Mouse (Mus musculus): ENCODE results near the gene Fkbpl. TPM values are rescaled to one million over a fixed set of nuclear protein-coding genes. Genes with fewer than 3 reads are reported as not detected.

The Fkbpl gene
- polyA plus RNA-seq, 1 experiment from 2014 or later = 19.6 TPM

GRCm38 (mm10) chr17:34663558-34663957 lies 19.0 kb downstream of the Fkbpl start:
- H3K4me1 ChIP-seq (replicated peaks) = peaks cover 15% of the 10 kb centered on the region
- H3K36me3 ChIP-seq = no peaks in the 10 kb centered on the region
- WGBS = 54% methylated on average over 1 of the region's 1 CpGs
- no peak overlapping the region for H3K4me3 ChIP-seq
- H3K27me3 ChIP-seq (ENCODE audit: insufficient read depth, poor library complexity, severe bottlenecking) = peaks cover 45% of the 10 kb centered on the region
- H3K9me3 ChIP-seq = no peaks in the 10 kb centered on the region
- no peak for DNase-seq (ENCODE audit: low spot score)
- H3K27ac ChIP-seq = no peak overlapping the region

- Histone ChIP-seq H3K4me3 (no peak overlapping the region), H3K9me3 (no peaks in the 10 kb centered on the region), H3K27ac (no peak overlapping the region), H3K36me3 (no peaks in the 10 kb centered on the region), H3K27me3 (ENCODE audit: insufficient read depth, poor library complexity, severe bottlenecking) (peaks cover 47% of the 10 kb centered on the region), H3K4me1 (replicated peaks) (peaks cover 15% of the 10 kb centered on the region)
- 77% methylated on average over 7 of the region's 7 CpGs for WGBS
- DNase-seq (ENCODE audit: low spot score) = no peak
Measured at GRCm38 (mm10) chr17:34664472-34664871, 19.9 kb downstream of the Fkbpl start.

GRCm38 (mm10) chr17:34670235-34670634 lies 25.7 kb downstream of the Fkbpl start, which contains the start of gene Tnxb:
Gene Tnxb (plus strand): TSS chr17:34670535.
- no peak for DNase-seq (ENCODE audit: low spot score)
- 59% methylated on average over 7 of the region's 7 CpGs for WGBS
- H3K36me3 ChIP-seq = no peaks in the 10 kb centered on the region

GRCm38 (mm10) chr17:34671151-34672066 lies 26.8 kb downstream of the Fkbpl start:
- H3K9me3 ChIP-seq = no peaks in the 10 kb centered on the region
- H3K4me1 ChIP-seq (replicated peaks) = peaks cover 19% of the 10 kb centered on the region
- DNase-seq (ENCODE audit: low spot score) = peak; percentile 55
- H3K36me3 ChIP-seq = no peaks in the 10 kb centered on the region
- WGBS = 8% methylated on average over 93 of the region's 93 CpGs
- peak overlapping the region; percentile 56; the same call in 1 of the 2 replicates for H3K27ac ChIP-seq
- H3K27me3 ChIP-seq (ENCODE audit: insufficient read depth, poor library complexity, severe bottlenecking) = peaks cover 77% of the 10 kb centered on the region
- H3K4me3 ChIP-seq = peak overlapping the region; percentile 51

More at GRCm38 (mm10) chr17:34670235-34670634, 25.7 kb downstream of the Fkbpl start, which contains the start of gene Tnxb:
- H3K27me3 ChIP-seq (ENCODE audit: insufficient read depth, poor library complexity, severe bottlenecking) = peaks cover 72% of the 10 kb centered on the region
- H3K4me1 ChIP-seq (replicated peaks) = peaks cover 19% of the 10 kb centered on the region
- peak within 1 kb of the TSS; percentile 56; the same call in 1 of the 2 replicates for H3K27ac ChIP-seq
- no peaks in the 10 kb centered on the region for H3K9me3 ChIP-seq
- peak within 1 kb of the TSS; percentile 51 for H3K4me3 ChIP-seq

GRCm38 (mm10) chr17:34672246-34672792 lies 27.8 kb downstream of the Fkbpl start:
- peaks cover 19% of the 10 kb centered on the region for H3K4me1 ChIP-seq (replicated peaks)
- peak overlapping the region; percentile 56; the same call in 1 of the 2 replicates for H3K27ac ChIP-seq
- H3K9me3 ChIP-seq = no peaks in the 10 kb centered on the region
- peaks cover 86% of the 10 kb centered on the region for H3K27me3 ChIP-seq (ENCODE audit: insufficient read depth, poor library complexity, severe bottlenecking)
- peak; percentile 23 for DNase-seq (ENCODE audit: low spot score)
- H3K4me3 ChIP-seq = peak overlapping the region; percentile 51
- no peaks in the 10 kb centered on the region for H3K36me3 ChIP-seq
- WGBS = 34% methylated on average over 49 of the region's 49 CpGs

- Histone ChIP-seq H3K4me1 (replicated peaks) (peaks cover 19% of the 10 kb centered on the region), H3K27me3 (ENCODE audit: insufficient read depth, poor library complexity, severe bottlenecking) (peaks cover 87% of the 10 kb centered on the region), H3K4me3 (no peak overlapping the region), H3K36me3 (no peaks in the 10 kb centered on the region), H3K9me3 (no peaks in the 10 kb centered on the region), H3K27ac (no peak overlapping the region)
- WGBS = 88% methylated on average over 7 of the region's 7 CpGs
- DNase-seq (ENCODE audit: low spot score) = no peak
Measured at GRCm38 (mm10) chr17:34673139-34673538, 28.6 kb downstream of the Fkbpl start.

- 69% methylated on average over 11 of the region's 11 CpGs for WGBS
- no peak overlapping the region for H3K4me3 ChIP-seq
- peaks cover 21% of the 10 kb centered on the region for H3K4me1 ChIP-seq (replicated peaks)
- H3K27me3 ChIP-seq (ENCODE audit: insufficient read depth, poor library complexity, severe bottlenecking) = peaks cover 92% of the 10 kb centered on the region
- H3K36me3 ChIP-seq = no peaks in the 10 kb centered on the region
- no peaks in the 10 kb centered on the region for H3K9me3 ChIP-seq
- H3K27ac ChIP-seq = no peak overlapping the region
- DNase-seq (ENCODE audit: low spot score) = no peak
Measured at GRCm38 (mm10) chr17:34674524-34675204, 30.1 kb downstream of the Fkbpl start.

GRCm38 (mm10) chr17:34675205-34676092 lies 30.9 kb downstream of the Fkbpl start:
- no peak overlapping the region for H3K27ac ChIP-seq
- H3K9me3 ChIP-seq = no peaks in the 10 kb centered on the region
- no peak overlapping the region for H3K4me3 ChIP-seq
- no peaks in the 10 kb centered on the region for H3K36me3 ChIP-seq
- H3K27me3 ChIP-seq (ENCODE audit: insufficient read depth, poor library complexity, severe bottlenecking) = peaks cover 92% of the 10 kb centered on the region
- H3K4me1 ChIP-seq (replicated peaks) = peaks cover 27% of the 10 kb centered on the region
- WGBS = 81% methylated on average over 13 of the region's 13 CpGs
- DNase-seq (ENCODE audit: low spot score) = no peak

GRCm38 (mm10) chr17:34676093-34676460 lies 31.5 kb downstream of the Fkbpl start:
- 84% methylated on average over 6 of the region's 6 CpGs for WGBS
- H3K4me3 ChIP-seq = no peak overlapping the region

GRCm38 (mm10) chr17:34676671-34677070 lies 32.1 kb downstream of the Fkbpl start:
- DNase-seq (ENCODE audit: low spot score) = no peak
- WGBS = 79% methylated on average over 12 of the region's 12 CpGs
- H3K27me3 ChIP-seq (ENCODE audit: insufficient read depth, poor library complexity, severe bottlenecking) = peaks cover 83% of the 10 kb centered on the region

More at GRCm38 (mm10) chr17:34676093-34676460, 31.5 kb downstream of the Fkbpl start:
- Histone ChIP-seq H3K27ac (no peak overlapping the region), H3K27me3 (ENCODE audit: insufficient read depth, poor library complexity, severe bottlenecking) (peaks cover 89% of the 10 kb centered on the region), H3K4me1 (replicated peaks) (peaks cover 24% of the 10 kb centered on the region), H3K9me3 (no peaks in the 10 kb centered on the region), H3K36me3 (no peaks in the 10 kb centered on the region)
- DNase-seq (ENCODE audit: low spot score) = no peak

GRCm38 (mm10) chr17:34680191-34680590 lies 35.6 kb downstream of the Fkbpl start:
- Histone ChIP-seq H3K27ac (no peak overlapping the region), H3K36me3 (no peaks in the 10 kb centered on the region), H3K4me1 (replicated peaks) (peaks cover 19% of the 10 kb centered on the region; the same call in 1 of the 2 replicates), H3K9me3 (no peaks in the 10 kb centered on the region), H3K27me3 (ENCODE audit: insufficient read depth, poor library complexity, severe bottlenecking) (peaks cover 53% of the 10 kb centered on the region), H3K4me3 (no peak overlapping the region)
- no peak for DNase-seq (ENCODE audit: low spot score)
- WGBS = 79% methylated on average over 26 of the region's 26 CpGs

More at GRCm38 (mm10) chr17:34676671-34677070, 32.1 kb downstream of the Fkbpl start:
- Histone ChIP-seq H3K4me3 (no peak overlapping the region), H3K9me3 (no peaks in the 10 kb centered on the region), H3K4me1 (replicated peaks) (peaks cover 18% of the 10 kb centered on the region), H3K36me3 (no peaks in the 10 kb centered on the region), H3K27ac (no peak overlapping the region)

GRCm38 (mm10) chr17:34680621-34681020 lies 36.1 kb downstream of the Fkbpl start:
- H3K27ac ChIP-seq = no peak overlapping the region
- H3K9me3 ChIP-seq = no peaks in the 10 kb centered on the region
- H3K4me1 ChIP-seq (replicated peaks) = peaks cover 19% of the 10 kb centered on the region; the same call in 1 of the 2 replicates
- peaks cover 49% of the 10 kb centered on the region for H3K27me3 ChIP-seq (ENCODE audit: insufficient read depth, poor library complexity, severe bottlenecking)
- 81% methylated on average over 4 of the region's 4 CpGs for WGBS
- no peaks in the 10 kb centered on the region for H3K36me3 ChIP-seq
- no peak overlapping the region for H3K4me3 ChIP-seq
- no peak for DNase-seq (ENCODE audit: low spot score)
